Mouse (Mus musculus) CH12.LX (cell line): Measurements from ENCODE around the gene Tmem200b. TPM values are rescaled to one million over a fixed set of nuclear protein-coding genes. Genes with fewer than 3 reads are reported as not detected.

ENCODE experiments used
- DNase-seq: peaks from one replicate; pipeline ENCODE4 v3.0.0-alpha.2; 2013; ENCODE audit errors: extremely low read depth
- H3K27ac ChIP-seq: 2 replicates; pipeline ENCODE4 v1.5.1; 2012; ENCODE audit warnings: low read depth, mild to moderate bottlenecking, control low read depth, moderate library complexity; ENCODE audit not compliant: insufficient read depth
- H3K27me3 ChIP-seq: replicated peaks from 2 replicates; pipeline ENCODE3; 2012; ENCODE audit warnings: inconsistent platforms
- H3K36me3 ChIP-seq, 2 experiments: replicated peaks in 1 of 2; 2 replicates each; pipeline versions ENCODE3 to v1.6.1; 2012; ENCODE audit warnings: inconsistent platforms in 1 of 2, low read length in 1 of 2, mild to moderate bottlenecking in 1 of 2, mixed read lengths in 1 of 2, moderate library complexity in 1 of 2; ENCODE audit not compliant: control insufficient read depth in 1 of 2, insufficient read depth in 1 of 2
- H3K4me1 ChIP-seq, 2 experiments: 2 replicates each; pipeline ENCODE4 v1.6.1; 2012; ENCODE audit warnings: inconsistent platforms in 1 of 2, moderate library complexity in 1 of 2; ENCODE audit not compliant: insufficient read depth in 2 of 2, control insufficient read depth in 1 of 2
- H3K4me2 ChIP-seq: 2 replicates; pipeline ENCODE4 v1.6.1; 2012; ENCODE audit warnings: low read depth, mild to moderate bottlenecking, control low read depth; ENCODE audit not compliant: poor library complexity, insufficient read depth, severe bottlenecking
- H3K4me3 ChIP-seq, 3 experiments: fragments of 150-350 bp in 1 of 3; sonication (generic) in 1 of 3; replicated peaks in 1 of 3; 2 replicates each; pipeline versions ENCODE3 to v1.5.1; 2011 to 2012; ENCODE audit warnings: low read depth in 2 of 3, low read length in 2 of 3, mild to moderate bottlenecking in 2 of 3, moderate library complexity in 2 of 3, control low read depth in 1 of 3, improper control_type of control experiment in 1 of 3, inconsistent platforms in 1 of 3, mixed read lengths in 1 of 3; ENCODE audit not compliant: poor library complexity in 1 of 3
- H3K79me2 ChIP-seq: replicated peaks from 2 replicates; pipeline ENCODE4 v1.6.1; 2012; ENCODE audit warnings: mild to moderate bottlenecking, moderate library complexity; ENCODE audit not compliant: control insufficient read depth, poor library complexity, insufficient read depth, severe bottlenecking; ENCODE audit errors: extremely low read depth
- H3K9ac ChIP-seq: 2 replicates; pipeline ENCODE4 v1.6.1; 2012; ENCODE audit warnings: low read depth, mild to moderate bottlenecking, control low read depth, moderate library complexity; ENCODE audit not compliant: insufficient read depth
- H3K9me3 ChIP-seq: replicated peaks from 2 replicates; pipeline ENCODE3; 2012; ENCODE audit warnings: low read length, inconsistent platforms, mixed read lengths
- BHLHE40 ChIP-seq: IDR thresholded peaks from 2 replicates; pipeline ENCODE4 v1.6.1; 2011; ENCODE audit warnings: mild to moderate bottlenecking, low read depth, low read length, improper control_type of control experiment
- CHD1 ChIP-seq: IDR thresholded peaks from 2 replicates; pipeline ENCODE4 v1.6.1; 2012; ENCODE audit warnings: low read depth, low read length, improper control_type of control experiment, inconsistent platforms
- CHD2 ChIP-seq: IDR thresholded peaks from 2 replicates; pipeline ENCODE4 v1.6.1; 2011; ENCODE audit warnings: low read length, improper control_type of control experiment
- CTCF ChIP-seq, 2 experiments: IDR thresholded peaks in 1 of 2; conservative IDR thresholded peaks in 1 of 2; 2 replicates each; pipeline ENCODE4 v1.5.1; 2011 to 2012; ENCODE audit warnings: low read depth in 2 of 2, low read length in 2 of 2, improper control_type of control experiment in 1 of 2, inconsistent platforms in 1 of 2, mild to moderate bottlenecking in 1 of 2, moderate library complexity in 1 of 2
- E2F4 ChIP-seq: IDR thresholded peaks from 2 replicates; pipeline ENCODE4 v1.6.1; 2011; ENCODE audit warnings: low read depth, low read length, improper control_type of control experiment; ENCODE audit not compliant: insufficient replicate concordance
- ETS1 ChIP-seq: conservative IDR thresholded peaks from 2 replicates; pipeline ENCODE4 v1.6.1; 2012; ENCODE audit warnings: low read depth, mild to moderate bottlenecking, inconsistent platforms, low read length, improper control_type of control experiment, moderate library complexity
- GABPA ChIP-seq: IDR thresholded peaks from 2 replicates; pipeline ENCODE4 v1.6.1; 2012; ENCODE audit warnings: low read depth, low read length, improper control_type of control experiment, inconsistent platforms; ENCODE audit not compliant: insufficient replicate concordance
- HCFC1 ChIP-seq: IDR thresholded peaks from 2 replicates; pipeline ENCODE4 v1.6.1; 2012; ENCODE audit warnings: low read depth, mild to moderate bottlenecking, inconsistent platforms, low read length, improper control_type of control experiment
- IRF4 ChIP-seq: IDR thresholded peaks from 2 replicates; pipeline ENCODE4 v1.6.1; 2014; ENCODE audit warnings: low read depth, mild to moderate bottlenecking, inconsistent platforms, low read length, improper control_type of control experiment
- JUN ChIP-seq: IDR thresholded peaks from 2 replicates; pipeline ENCODE4 v1.6.1; 2011; ENCODE audit warnings: low read depth, mild to moderate bottlenecking, low read length, improper control_type of control experiment, moderate library complexity; ENCODE audit not compliant: insufficient read depth
- KAT2A ChIP-seq: IDR thresholded peaks from 2 replicates; pipeline ENCODE4 v1.6.1; 2012; ENCODE audit warnings: low read length, improper control_type of control experiment, inconsistent platforms; ENCODE audit not compliant: insufficient replicate concordance
- MAX ChIP-seq: IDR thresholded peaks from 2 replicates; pipeline ENCODE4 v1.6.1; 2011; ENCODE audit warnings: low read length, improper control_type of control experiment
- MAZ ChIP-seq: IDR thresholded peaks from 2 replicates; pipeline ENCODE4 v1.6.1; 2012; ENCODE audit warnings: low read depth, mild to moderate bottlenecking, inconsistent platforms, low read length, improper control_type of control experiment, moderate library complexity
- MEF2A ChIP-seq: IDR thresholded peaks from 2 replicates; pipeline ENCODE4 v1.6.1; 2014; ENCODE audit warnings: low read depth, mild to moderate bottlenecking, inconsistent platforms, low read length, improper control_type of control experiment, borderline replicate concordance
- MXI1 ChIP-seq: IDR thresholded peaks from 2 replicates; pipeline ENCODE4 v1.6.1; 2011; ENCODE audit warnings: mild to moderate bottlenecking, low read depth, low read length, improper control_type of control experiment
- NELFE ChIP-seq: IDR thresholded peaks from 2 replicates; pipeline ENCODE4 v1.6.1; 2011; ENCODE audit warnings: low read depth, low read length, improper control_type of control experiment
- PAX5 ChIP-seq: IDR thresholded peaks from 2 replicates; pipeline ENCODE4 v1.6.1; 2012; ENCODE audit warnings: low read length, inconsistent platforms, mixed read lengths
- RAD21 ChIP-seq: IDR thresholded peaks from 2 replicates; pipeline ENCODE4 v1.6.1; 2011; ENCODE audit warnings: low read depth, mild to moderate bottlenecking, low read length, improper control_type of control experiment, moderate library complexity
- RCOR1 ChIP-seq: conservative IDR thresholded peaks from 2 replicates; pipeline ENCODE4 v1.6.1; 2012; ENCODE audit warnings: low read depth, mild to moderate bottlenecking, inconsistent platforms, low read length, improper control_type of control experiment
- SIN3A ChIP-seq: IDR thresholded peaks from 2 replicates; pipeline ENCODE4 v1.6.1; 2012; ENCODE audit warnings: low read length, improper control_type of control experiment, inconsistent platforms
- SMC3 ChIP-seq: IDR thresholded peaks from 2 replicates; pipeline ENCODE4 v1.6.1; 2011; ENCODE audit warnings: low read depth, low read length, improper control_type of control experiment
- TBP ChIP-seq: conservative IDR thresholded peaks from 2 replicates; pipeline ENCODE4 v1.6.1; 2011; ENCODE audit warnings: low read depth, low read length, improper control_type of control experiment
- TCF12 ChIP-seq: IDR thresholded peaks from 2 replicates; pipeline ENCODE4 v1.6.1; 2014; ENCODE audit warnings: low read depth, mild to moderate bottlenecking, inconsistent platforms, low read length, improper control_type of control experiment
- UBTF ChIP-seq: IDR thresholded peaks from 2 replicates; pipeline ENCODE4 v1.6.1; 2012; ENCODE audit warnings: low read depth, mild to moderate bottlenecking, inconsistent platforms, low read length, improper control_type of control experiment, moderate library complexity
- USF1 ChIP-seq: IDR thresholded peaks from 2 replicates; pipeline ENCODE4 v1.6.1; 2014; ENCODE audit warnings: low read depth, mild to moderate bottlenecking, inconsistent platforms, low read length, improper control_type of control experiment
- ZC3H11A ChIP-seq: IDR thresholded peaks from 2 replicates; pipeline ENCODE4 v1.6.1; 2012; ENCODE audit warnings: low read depth, mild to moderate bottlenecking, inconsistent platforms, low read length, improper control_type of control experiment
- ZKSCAN1 ChIP-seq: IDR thresholded peaks from 2 replicates; pipeline ENCODE4 v1.6.1; 2012; ENCODE audit warnings: low read depth, inconsistent platforms, low read length, improper control_type of control experiment, borderline replicate concordance
- ZNF384 ChIP-seq: IDR thresholded peaks from 2 replicates; pipeline ENCODE4 v1.6.1; 2012; ENCODE audit warnings: low read depth, low read length, improper control_type of control experiment, inconsistent platforms
- dilution Hi-C: fragments of 300-500 bp; cut with MboI; formaldehyde crosslinking; loops from 2 replicates; pipeline ENCODE4 v1.14.3; 2020; ENCODE audit warnings: low sequenced_read_pairs; ENCODE audit not compliant: extremely low pct_unique_long_range_greater_than_20kb, extremely low pct_ligation_motif_present
- in situ Hi-C: fragments of 300-500 bp; cut with MboI; formaldehyde crosslinking; loops from 3 replicates; pipeline ENCODE4 v1.14.3; 2019; ENCODE audit warnings: low sequenced_read_pairs, low pct_ligation_motif_present, low pct_unique_long_range_greater_than_20kb, mixed read lengths
- polyA plus RNA-seq: library from polyadenylated mRNA; unstranded; fragments of >175 nt; gene quantifications from 2 replicates; pipeline ENCODE4 v1.2.1, GENCODE M21; 2012; ENCODE audit warnings: low read depth; ENCODE audit not compliant: insufficient read length
- total RNA-seq, 2 experiments: library from RNA; depleted of rRNA; stranded (reverse); fragments of 300-350 nt in 1 of 2; fragments of >200 nt in 1 of 2; gene quantifications; 2 replicates each; pipeline ENCODE4 v1.2.3; 2012 to 2014

The Tmem200b gene
- total and polyA plus RNA-seq, 3 experiments, result not detected

GRCm38 (mm10) chr4:131918026-131918533, 3.5 kb upstream of the Tmem200b start:
- Histone ChIP-seq H3K79me2 (no peaks in the 10 kb centered on the region), H3K27ac (no peak overlapping the region), H3K9me3 (peaks cover 26% of the 10 kb centered on the region), H3K36me3 (peaks cover 0 to 19% of the 10 kb centered on the region in 2 experiments), H3K4me2 (no peak overlapping the region), H3K9ac (no peak overlapping the region), H3K4me3 (no peak overlapping the region), H3K4me1 (peaks cover 4 to 19% of the 10 kb centered on the region in 2 experiments; a peak in 3 of 4 replicates), H3K27me3 (no peaks in the 10 kb centered on the region)
- TF ChIP-seq UBTF (no peak), CHD1 (no peak), PAX5 (no peak), ZNF384 (no peak), CHD2 (no peak), NELFE (no peak), GABPA (no peak), ZKSCAN1 (no peak), MAX (no peak), HCFC1 (no peak), SIN3A (no peak), MXI1 (no peak), SMC3 (no peak), USF1 (no peak), RCOR1 (no peak), MAZ (no peak), RAD21 (no peak)
- dilution Hi-C loops, result no loop called here
- no peak for DNase-seq
- in situ Hi-C loops, result no loop called here

GRCm38 (mm10) chr4:131918711-131919500, 2.7 kb upstream of the Tmem200b start:
- Histone ChIP-seq H3K4me2 (no peak overlapping the region), H3K27ac (no peak overlapping the region), H3K4me1 (peaks cover 4 to 15% of the 10 kb centered on the region in 2 experiments; a peak in 3 of 4 replicates), H3K4me3 (no peak overlapping the region), H3K9me3 (peaks cover 26% of the 10 kb centered on the region), H3K36me3 (peaks cover 0 to 20% of the 10 kb centered on the region in 2 experiments), H3K27me3 (no peaks in the 10 kb centered on the region), H3K79me2 (no peaks in the 10 kb centered on the region), H3K9ac (no peak overlapping the region)
- dilution Hi-C loops, result no loop called here
- in situ Hi-C loops, result no loop called here
- no peak for DNase-seq
- TF ChIP-seq UBTF (no peak), MEF2A (no peak), ZKSCAN1 (no peak), BHLHE40 (no peak), CHD1 (no peak), IRF4 (no peak), CTCF (conservative IDR thresholded peaks at IDR 0.05 in 1 of 2, IDR thresholded peaks at IDR 0.05 in 1 of 2; ENCODE audit: low read depth in 2 of 2, low read length in 2 of 2) (no peak), TCF12 (no peak), ZC3H11A (no peak), USF1 (no peak), SMC3 (no peak), JUN (no peak), TBP (no peak), ZNF384 (no peak), E2F4 (no peak), PAX5 (no peak), KAT2A (no peak), ETS1 (no peak)
